Mouse (Mus musculus): ENCODE data around the gene Mettl7b. TPM values are rescaled to one million over a fixed set of nuclear protein-coding genes. Genes with fewer than 3 reads are reported as not detected.

The Mettl7b gene
- total RNA-seq, 4 experiments from 2014 or later, result 0.32 TPM; not detected in 3

- no peak for DNase-seq (ENCODE audit: low spot score in 2 of 2)
Observed at GRCm38 (mm10) chr10:128920736-128921161, 40.0 kb downstream of the Mettl7b start.

GRCm38 (mm10) chr10:128919966-128920365 lies 40.8 kb downstream of the Mettl7b start:
- DNase-seq (ENCODE audit: low spot score in 2 of 2), result no peak

- no peak for DNase-seq (ENCODE audit: low spot score in 2 of 2)
Observed at GRCm38 (mm10) chr10:128919203-128919631, 41.6 kb downstream of the Mettl7b start.

GRCm38 (mm10) chr10:128918246-128918645 lies 42.5 kb downstream of the Mettl7b start:
- peak; percentile 64 to 77 for DNase-seq (ENCODE audit: low spot score in 2 of 2)

DNA sequence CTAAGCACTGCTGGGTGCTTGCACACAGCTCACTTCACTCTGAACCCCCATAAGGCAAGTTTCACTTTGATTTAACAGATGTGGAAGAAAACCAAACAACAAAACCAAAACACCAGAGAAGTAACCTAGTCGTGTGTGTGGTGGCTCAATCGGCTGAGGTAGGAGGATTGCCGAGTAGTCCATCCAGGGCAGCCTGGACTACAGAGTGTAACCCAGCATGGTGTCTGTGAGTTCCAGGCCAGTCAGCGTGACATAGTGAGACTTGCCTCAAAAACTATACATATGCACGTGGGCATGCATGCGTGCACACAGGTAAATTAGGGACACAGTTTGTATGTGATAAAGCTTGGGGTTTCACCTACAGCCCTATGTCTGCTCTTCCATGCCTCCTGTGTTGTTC lies 43.4 kb downstream of the Mettl7b start:
- no peak for DNase-seq (ENCODE audit: low spot score in 2 of 2)

DNA sequence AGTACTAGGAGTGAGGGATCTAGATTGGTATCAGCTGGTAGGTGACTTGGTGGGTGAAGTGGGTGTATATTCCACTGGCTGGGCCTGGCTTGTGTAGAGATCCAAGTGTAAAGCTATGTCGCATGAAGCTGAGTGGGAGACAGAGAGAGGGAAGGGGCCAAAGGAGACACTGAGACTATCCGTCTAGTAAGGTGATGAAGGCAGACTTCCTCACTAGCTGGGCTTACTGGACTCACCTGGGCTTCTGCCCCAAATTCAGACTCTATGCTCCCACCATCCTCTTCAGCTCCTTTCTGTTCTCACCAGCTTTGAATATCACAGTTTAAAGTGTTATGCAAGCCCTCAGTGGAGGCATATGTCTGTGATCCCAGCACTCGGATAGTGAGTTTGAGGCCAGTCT lies 44.1 kb downstream of the Mettl7b start:
- no peak for DNase-seq (ENCODE audit: low spot score in 2 of 2)

DNA sequence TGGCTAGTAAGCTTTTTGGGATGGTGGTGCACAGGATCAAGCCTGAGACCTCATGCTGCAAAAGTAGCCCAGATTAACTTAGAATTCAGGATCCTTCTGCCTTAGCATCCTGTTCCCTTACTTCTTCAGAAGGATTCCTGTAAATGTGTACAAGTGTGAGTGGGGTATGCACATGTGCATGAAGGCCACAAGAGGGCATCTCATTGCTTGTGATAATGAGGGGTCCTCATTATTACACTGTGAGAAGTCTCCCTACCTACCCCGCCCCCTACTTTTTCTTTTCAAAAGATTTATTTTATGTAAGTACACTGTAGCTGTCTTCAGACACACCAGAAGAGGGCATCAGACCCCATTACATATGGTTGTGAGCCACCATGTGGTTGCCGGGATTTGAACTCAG lies 45.2 kb downstream of the Mettl7b start:
- DNase-seq (ENCODE audit: low spot score in 2 of 2), result no peak

GRCm38 (mm10) chr10:128913696-128914095 lies 47.1 kb downstream of the Mettl7b start:
- no peak for DNase-seq (ENCODE audit: low spot score in 2 of 2)

DNA sequence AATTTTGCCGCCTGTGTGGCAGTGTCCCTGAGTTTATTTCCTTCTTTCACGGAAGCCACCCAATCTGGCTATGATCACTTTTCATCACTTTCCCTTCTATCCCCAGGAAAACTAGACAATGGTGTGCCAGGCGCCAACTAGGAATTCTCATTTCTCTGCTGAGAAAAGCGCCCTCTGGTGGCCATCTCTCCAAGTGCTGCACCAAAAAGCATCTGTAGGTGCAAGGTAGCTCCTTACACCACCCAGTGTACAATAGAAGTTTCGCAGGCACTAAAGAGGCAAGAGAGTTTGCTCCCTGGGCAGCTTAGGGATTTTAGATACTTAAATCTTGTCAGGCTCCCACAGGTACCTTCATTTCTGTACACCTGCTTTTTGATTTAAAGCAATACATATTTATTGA lies 47.6 kb downstream of the Mettl7b start:
- peak; percentile 73 to 76 for DNase-seq (ENCODE audit: low spot score in 2 of 2)

- DNase-seq (ENCODE audit: low spot score in 2 of 2), result no peak
Observed at GRCm38 (mm10) chr10:128912791-128913190, 48.0 kb downstream of the Mettl7b start.

DNA sequence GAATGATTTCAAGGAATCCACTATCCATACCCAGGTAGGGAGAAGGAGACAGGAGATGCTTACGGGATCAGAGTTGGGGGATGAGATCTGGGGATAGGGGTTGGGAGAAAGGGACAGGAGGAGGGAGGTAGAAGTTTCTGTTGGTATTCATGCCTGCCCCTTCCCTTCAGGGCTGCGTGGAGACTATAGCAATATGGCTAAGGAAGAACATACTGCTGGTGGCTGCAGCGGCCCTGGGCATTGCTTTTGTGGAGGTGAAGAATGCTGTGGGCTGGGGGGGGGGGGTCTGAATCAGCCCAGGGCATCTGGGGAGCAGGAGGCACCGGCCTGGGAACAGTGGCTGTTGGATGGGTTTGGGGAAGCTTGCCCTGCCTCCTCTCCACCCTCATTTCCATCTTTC lies 48.5 kb downstream of the Mettl7b start:
- DNase-seq (ENCODE audit: low spot score in 2 of 2), result no peak

DNA sequence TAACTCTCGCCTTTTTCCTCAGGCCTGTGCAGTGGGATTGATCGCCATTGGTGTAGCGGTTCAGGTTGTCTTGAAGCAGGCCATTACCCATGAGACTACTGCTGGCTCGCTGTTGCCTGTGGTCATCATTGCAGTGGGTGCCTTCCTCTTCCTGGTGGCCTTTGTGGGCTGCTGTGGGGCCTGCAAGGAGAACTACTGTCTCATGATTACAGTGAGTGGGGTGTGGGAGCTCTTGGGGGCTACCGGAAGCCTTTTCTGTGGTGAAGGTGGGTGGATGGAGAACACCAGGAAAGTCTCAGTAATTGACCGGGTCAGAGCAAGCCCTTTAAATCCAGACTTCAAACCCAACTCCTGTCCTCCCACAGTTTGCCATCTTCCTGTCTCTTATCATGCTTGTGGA lies 49.4 kb downstream of the Mettl7b start:
- no peak for DNase-seq (ENCODE audit: low spot score in 2 of 2)

GRCm38 (mm10) chr10:128910066-128910841 lies 50.5 kb downstream of the Mettl7b start:
- DNase-seq (ENCODE audit: low spot score in 2 of 2), result peak in 1 of 2 experiments; percentile 47

DNA sequence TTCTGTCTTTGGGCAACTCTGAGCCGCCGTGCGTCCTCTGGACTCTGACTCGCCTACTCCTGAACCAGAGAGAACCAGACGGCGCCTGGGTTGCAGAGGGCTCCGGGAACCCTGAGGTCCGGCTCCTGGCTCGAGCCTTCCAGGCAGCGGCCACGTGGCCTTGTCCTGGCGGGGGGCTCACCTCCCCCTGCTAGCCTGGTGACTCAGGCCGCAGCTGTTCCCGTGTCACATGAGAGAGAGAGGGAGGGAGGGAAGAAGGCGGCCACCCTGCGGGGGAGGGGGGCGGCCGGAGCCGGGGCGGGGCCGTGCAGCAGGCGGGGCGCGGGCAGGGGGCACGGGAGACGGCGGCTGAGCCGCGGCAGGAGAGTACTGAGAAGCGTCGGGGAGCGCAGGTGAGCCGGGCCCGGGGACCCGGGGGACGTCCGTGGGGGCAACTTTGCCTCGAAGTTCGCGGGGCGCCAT lies 51.2 kb downstream of the Mettl7b start:
- peak; percentile 87 to 91 for DNase-seq (ENCODE audit: low spot score in 2 of 2)

- DNase-seq (ENCODE audit: low spot score in 2 of 2), result no peak
Observed at GRCm38 (mm10) chr10:128908778-128909448, 51.9 kb downstream of the Mettl7b start.

Other genes with a start within 250 kb of the Mettl7b start
- gene Dgka, start 216.1 kb downstream of the Mettl7b start, total RNA-seq (2022), result 10 to 100 TPM in 1 of 4 experiments, 1 to 10 TPM in 3; 7.5 to 10.0 (median 8.0) TPM
- gene Pym1, start 213.1 kb downstream of the Mettl7b start, total RNA-seq (2022), result 10 to 100 TPM; 10.2 to 14.0 (median 11.9) TPM
- gene Mmp19, start 170.1 kb downstream of the Mettl7b start, total RNA-seq (2022), result 1 to 10 TPM in 3 of 4 experiments, under 1 TPM in 1; 0.46 to 1.4 (median 1.1) TPM
- gene Dnajc14, start 156.9 kb downstream of the Mettl7b start, total RNA-seq (2022), result 10 to 100 TPM; 23.5 to 27.2 (median 26.1) TPM
- 1 to 10 TPM; 2.0 to 2.3 (median 2.2) TPM for gene Tmem198b, start 156.6 kb downstream of the Mettl7b start, total RNA-seq (2022)
- gene Sarnp, start 143.7 kb downstream of the Mettl7b start, total RNA-seq (2022), result 10 to 100 TPM; 20.0 to 29.0 (median 24.0) TPM
- gene Ormdl2, start 139.3 kb downstream of the Mettl7b start, total RNA-seq (2022), result 1 to 10 TPM; 2.1 to 3.8 (median 2.7) TPM
- gene Gdf11, start 69.3 kb downstream of the Mettl7b start, total RNA-seq (2022), result 1 to 10 TPM; 2.7 to 8.9 (median 5.9) TPM
- 100 to 1,000 TPM; 136 to 170 (median 151) TPM for gene Cd63, start 60.0 kb downstream of the Mettl7b start, total RNA-seq (2022)
- gene Rdh5, start 38.1 kb downstream of the Mettl7b start, total RNA-seq (2022), result 1 to 10 TPM; 3.1 to 4.2 (median 3.7) TPM
- 100 to 1,000 TPM; 119 to 153 (median 140) TPM for gene Bloc1s1, start 37.0 kb downstream of the Mettl7b start, total RNA-seq (2022)
- 10 to 100 TPM; 63.3 to 69.0 (median 65.3) TPM for gene Itga7, start 27.2 kb downstream of the Mettl7b start, total RNA-seq (2022)
- not detected for gene Olfr9, start 28.4 kb upstream of the Mettl7b start, total RNA-seq (2022)
- not detected for gene Olfr763, start 49.8 kb upstream of the Mettl7b start, total RNA-seq (2022)
- gene Olfr764-ps1, start 78.9 kb upstream of the Mettl7b start, total RNA-seq (2022), result not detected
- not detected for gene Olfr765, start 89.0 kb upstream of the Mettl7b start, total RNA-seq (2022)
- not detected for gene Olfr766-ps1, start 108.0 kb upstream of the Mettl7b start, total RNA-seq (2022)
- gene Olfr767, start 121.9 kb upstream of the Mettl7b start, total RNA-seq (2022), result not detected
- not detected for gene Olfr768, start 138.4 kb upstream of the Mettl7b start, total RNA-seq (2022)
- not detected for gene Olfr769, start 156.9 kb upstream of the Mettl7b start, total RNA-seq (2022)
- gene Olfr770, start 178.0 kb upstream of the Mettl7b start, total RNA-seq (2022), result not detected
- not detected for gene Olfr771, start 203.8 kb upstream of the Mettl7b start, total RNA-seq (2022)
- not detected for gene Olfr772, start 216.9 kb upstream of the Mettl7b start, total RNA-seq (2022)
- not detected for gene Olfr773, start 226.4 kb upstream of the Mettl7b start, total RNA-seq (2022)